Mouse (Mus musculus) adrenal gland, postnatal 10 days (tissue): ENCODE data around the gene Bnc2. TPM values are rescaled to one million over a fixed set of nuclear protein-coding genes. Genes with fewer than 3 reads are reported as not detected.

ENCODE experiments used
- DNase-seq: peaks from one replicate; pipeline ENCODE4 v3.0.0; 2021; ENCODE audit warnings: mixed read lengths
- total RNA-seq, 2 experiments: library from RNA; stranded (reverse); gene quantifications; 2 replicates each; pipeline ENCODE4 v1.2.3; 2021

Bnc2 gene
- total RNA-seq, 2 experiments from 2014 or later: 8.2 to 9.7 TPM

GRCm38 (mm10) chr4:84632832-84633789, 42.0 kb downstream of the Bnc2 start:
- no peak for DNase-seq

GRCm38 (mm10) chr4:84627616-84628015, 47.5 kb downstream of the Bnc2 start:
- DNase-seq: peak; percentile 27

- DNase-seq: no peak
Observed at GRCm38 (mm10) chr4:84623312-84623711, 51.8 kb downstream of the Bnc2 start.

GRCm38 (mm10) chr4:84621785-84622184, 53.3 kb downstream of the Bnc2 start:
- no peak for DNase-seq

GRCm38 (mm10) chr4:84609861-84610260, 65.2 kb downstream of the Bnc2 start:
- DNase-seq: no peak

- DNase-seq: no peak
Observed at GRCm38 (mm10) chr4:84604461-84604860, 70.6 kb downstream of the Bnc2 start.

GRCm38 (mm10) chr4:84580260-84580952, 94.7 kb downstream of the Bnc2 start:
- no peak for DNase-seq

- no peak for DNase-seq
Observed at GRCm38 (mm10) chr4:84578296-84578695, 96.8 kb downstream of the Bnc2 start.

GRCm38 (mm10) chr4:84566123-84566522, 109.0 kb downstream of the Bnc2 start:
- no peak for DNase-seq

- peak; percentile 84 for DNase-seq
Observed at GRCm38 (mm10) chr4:84545204-84545871, 129.7 kb downstream of the Bnc2 start.

GRCm38 (mm10) chr4:84544646-84545045, 130.4 kb downstream of the Bnc2 start:
- no peak for DNase-seq

- peak; percentile 45 for DNase-seq
Observed at GRCm38 (mm10) chr4:84540531-84540930, 134.5 kb downstream of the Bnc2 start.

- DNase-seq: no peak
Observed at GRCm38 (mm10) chr4:84539396-84539795, 135.7 kb downstream of the Bnc2 start.

GRCm38 (mm10) chr4:84528886-84529789, 145.9 kb downstream of the Bnc2 start:
- no peak for DNase-seq

- DNase-seq: no peak
Observed at GRCm38 (mm10) chr4:84528358-84528757, 146.7 kb downstream of the Bnc2 start.

- no peak for DNase-seq
Observed at GRCm38 (mm10) chr4:84527066-84527933, 147.8 kb downstream of the Bnc2 start.

- DNase-seq: peak; percentile 73
Observed at GRCm38 (mm10) chr4:84523651-84524221, 151.3 kb downstream of the Bnc2 start.

- DNase-seq: peak; percentile 61
Observed at GRCm38 (mm10) chr4:84523211-84523610, 151.9 kb downstream of the Bnc2 start.

- DNase-seq: no peak
Observed at GRCm38 (mm10) chr4:84521562-84521961, 153.5 kb downstream of the Bnc2 start.

- no peak for DNase-seq
Observed at GRCm38 (mm10) chr4:84510466-84510865, 164.6 kb downstream of the Bnc2 start.
